Mouse (Mus musculus): ENCODE measurements around the gene Smyd3.

- TF ChIP-seq CTCF (IDR thresholded peaks at IDR 0.05; ENCODE audit: insufficient read depth, low read depth, low read length), result no peak
- TF ChIP-seq POLR2A (IDR thresholded peaks at IDR 0.05; ENCODE audit: insufficient read depth, low read depth, low read length), result no peak
These were observed 583.7 kb downstream of the Smyd3 start for GRCm38 (mm10) chr1:178933953-178934637.

All from olfactory bulb, adult 2 months (tissue).